Mouse (Mus musculus): ENCODE data around the gene Ap5z1. TPM values are rescaled to one million over a fixed set of nuclear protein-coding genes. Genes with fewer than 3 reads are reported as not detected.
A peak's percentile ranks its signal among the peaks of the same experiment; 100 is the strongest.

Ap5z1 gene
- polyA plus RNA-seq, 1 experiment from 2014 or later = 8.8 TPM

- no peaks in the 10 kb centered on the region for H3K27me3 ChIP-seq (ENCODE audit: control insufficient read depth, insufficient read depth, low read length)
- no peaks in the 10 kb centered on the region for H3K9me3 ChIP-seq (replicated peaks; ENCODE audit: control insufficient read depth, low read length)
- H3K27ac ChIP-seq (ENCODE audit: low read length) = peak overlapping the region; percentile 1; the same call in 1 of the 2 replicates
- peaks cover 3% of the 10 kb centered on the region; the same call in 1 of the 2 replicates for H3K4me1 ChIP-seq (ENCODE audit: control insufficient read depth, insufficient read depth, low read length)
- WGBS = 46% methylated on average over 10 of the region's 10 CpGs
- ATAC-seq (replicated peaks; ENCODE audit: extremely low read depth, insufficient read depth, low FRiP score) = no peak
- no peak overlapping the region for H3K4me3 ChIP-seq (ENCODE audit: low read length)
- no peak overlapping the region for H3K9ac ChIP-seq (ENCODE audit: low read length)
- H3K36me3 ChIP-seq (ENCODE audit: control insufficient read depth, insufficient read depth) = peaks cover 40% of the 10 kb centered on the region
- H3K4me2 ChIP-seq (ENCODE audit: low read depth, low read length) = no peak overlapping the region
Observed at GRCm38 (mm10) chr5:142457345-142457744, 6.4 kb upstream of the Ap5z1 start.

GRCm38 (mm10) chr5:142458791-142459557 is 4.8 kb upstream of the Ap5z1 start:
- Histone ChIP-seq H3K4me3 (ENCODE audit: low read length) (no peak overlapping the region), H3K36me3 (ENCODE audit: control insufficient read depth, insufficient read depth) (peaks cover 29% of the 10 kb centered on the region), H3K9me3 (replicated peaks; ENCODE audit: control insufficient read depth, low read length) (no peaks in the 10 kb centered on the region), H3K27me3 (ENCODE audit: control insufficient read depth, insufficient read depth, low read length) (no peaks in the 10 kb centered on the region), H3K4me2 (ENCODE audit: low read depth, low read length) (no peak overlapping the region), H3K9ac (ENCODE audit: low read length) (no peak overlapping the region), H3K27ac (ENCODE audit: low read length) (no peak overlapping the region), H3K4me1 (ENCODE audit: control insufficient read depth, insufficient read depth, low read length) (peaks cover 7% of the 10 kb centered on the region)
- WGBS = 87% methylated on average over 17 of the region's 17 CpGs
- ATAC-seq (replicated peaks; ENCODE audit: extremely low read depth, insufficient read depth, low FRiP score) = no peak

GRCm38 (mm10) chr5:142459834-142460233 is 3.9 kb upstream of the Ap5z1 start:
- Histone ChIP-seq H3K4me3 (ENCODE audit: low read length) (no peak overlapping the region), H3K9ac (ENCODE audit: low read length) (no peak overlapping the region), H3K27ac (ENCODE audit: low read length) (no peak overlapping the region), H3K9me3 (replicated peaks; ENCODE audit: control insufficient read depth, low read length) (no peaks in the 10 kb centered on the region), H3K4me1 (ENCODE audit: control insufficient read depth, insufficient read depth, low read length) (peaks cover 13% of the 10 kb centered on the region), H3K36me3 (ENCODE audit: control insufficient read depth, insufficient read depth) (peaks cover 22% of the 10 kb centered on the region), H3K27me3 (ENCODE audit: control insufficient read depth, insufficient read depth, low read length) (no peaks in the 10 kb centered on the region), H3K4me2 (ENCODE audit: low read depth, low read length) (no peak overlapping the region)
- WGBS = 76% methylated on average over 5 of the region's 5 CpGs
- ATAC-seq (replicated peaks; ENCODE audit: extremely low read depth, insufficient read depth, low FRiP score) = no peak

- no peak for ATAC-seq (replicated peaks; ENCODE audit: extremely low read depth, insufficient read depth, low FRiP score)
- H3K4me2 ChIP-seq (ENCODE audit: low read depth, low read length) = no peak overlapping the region
- no peaks in the 10 kb centered on the region for H3K9me3 ChIP-seq (replicated peaks; ENCODE audit: control insufficient read depth, low read length)
- H3K36me3 ChIP-seq (ENCODE audit: control insufficient read depth, insufficient read depth) = peaks cover 12% of the 10 kb centered on the region
- peaks cover 14% of the 10 kb centered on the region for H3K4me1 ChIP-seq (ENCODE audit: control insufficient read depth, insufficient read depth, low read length)
- no peak overlapping the region for H3K4me3 ChIP-seq (ENCODE audit: low read length)
- no peaks in the 10 kb centered on the region for H3K27me3 ChIP-seq (ENCODE audit: control insufficient read depth, insufficient read depth, low read length)
- no peak overlapping the region for H3K27ac ChIP-seq (ENCODE audit: low read length)
- WGBS = 96% methylated on average over 7 of the region's 7 CpGs
- no peak overlapping the region for H3K9ac ChIP-seq (ENCODE audit: low read length)
Observed at GRCm38 (mm10) chr5:142461942-142462640, 1.7 kb upstream of the Ap5z1 start.

- Histone ChIP-seq H3K4me2 (ENCODE audit: low read depth, low read length) (no peak overlapping the region), H3K9me3 (replicated peaks; ENCODE audit: control insufficient read depth, low read length) (no peaks in the 10 kb centered on the region), H3K27me3 (ENCODE audit: control insufficient read depth, insufficient read depth, low read length) (no peaks in the 10 kb centered on the region), H3K27ac (ENCODE audit: low read length) (no peak overlapping the region), H3K4me1 (ENCODE audit: control insufficient read depth, insufficient read depth, low read length) (peaks cover 12% of the 10 kb centered on the region), H3K4me3 (ENCODE audit: low read length) (no peak overlapping the region), H3K36me3 (ENCODE audit: control insufficient read depth, insufficient read depth) (peaks cover 11% of the 10 kb centered on the region), H3K9ac (ENCODE audit: low read length) (no peak overlapping the region)
- 91% methylated on average over 2 of the region's 2 CpGs for WGBS
- no peak for ATAC-seq (replicated peaks; ENCODE audit: extremely low read depth, insufficient read depth, low FRiP score)
Observed at GRCm38 (mm10) chr5:142462641-142462948, 1.1 kb upstream of the Ap5z1 start.

GRCm38 (mm10) chr5:142463011-142463410 is 733 bp upstream of the Ap5z1 start:
- WGBS = 80% methylated on average over 6 of the region's 6 CpGs
- peak overlapping the region; percentile 84 for H3K4me2 ChIP-seq (ENCODE audit: low read depth, low read length)
- no peaks in the 10 kb centered on the region for H3K9me3 ChIP-seq (replicated peaks; ENCODE audit: control insufficient read depth, low read length)
- peaks cover 7% of the 10 kb centered on the region for H3K36me3 ChIP-seq (ENCODE audit: control insufficient read depth, insufficient read depth)
- ATAC-seq (replicated peaks; ENCODE audit: extremely low read depth, insufficient read depth, low FRiP score) = no peak
- H3K9ac ChIP-seq (ENCODE audit: low read length) = peak overlapping the region; percentile 72
- H3K4me1 ChIP-seq (ENCODE audit: control insufficient read depth, insufficient read depth, low read length) = peaks cover 12% of the 10 kb centered on the region
- no peaks in the 10 kb centered on the region for H3K27me3 ChIP-seq (ENCODE audit: control insufficient read depth, insufficient read depth, low read length)
- peak overlapping the region; percentile 66 for H3K4me3 ChIP-seq (ENCODE audit: low read length)
- H3K27ac ChIP-seq (ENCODE audit: low read length) = peak overlapping the region; percentile 91

GRCm38 (mm10) chr5:142468375-142468774 is 4.6 kb downstream of the Ap5z1 start:
- peaks cover 17% of the 10 kb centered on the region for H3K36me3 ChIP-seq (ENCODE audit: control insufficient read depth, insufficient read depth)
- no peak overlapping the region for H3K4me2 ChIP-seq (ENCODE audit: low read depth, low read length)
- H3K27ac ChIP-seq (ENCODE audit: low read length) = no peak overlapping the region
- H3K4me1 ChIP-seq (ENCODE audit: control insufficient read depth, insufficient read depth, low read length) = peaks cover 9% of the 10 kb centered on the region
- no peak for ATAC-seq (replicated peaks; ENCODE audit: extremely low read depth, insufficient read depth, low FRiP score)
- no peak overlapping the region for H3K9ac ChIP-seq (ENCODE audit: low read length)
- WGBS = 91% methylated on average over 13 of the region's 13 CpGs
- no peaks in the 10 kb centered on the region for H3K9me3 ChIP-seq (replicated peaks; ENCODE audit: control insufficient read depth, low read length)
- H3K4me3 ChIP-seq (ENCODE audit: low read length) = no peak overlapping the region
- no peaks in the 10 kb centered on the region for H3K27me3 ChIP-seq (ENCODE audit: control insufficient read depth, insufficient read depth, low read length)

- WGBS = 86% methylated on average over 11 of the region's 11 CpGs
- Histone ChIP-seq H3K9ac (ENCODE audit: low read length) (no peak overlapping the region), H3K4me3 (ENCODE audit: low read length) (no peak overlapping the region), H3K27ac (ENCODE audit: low read length) (no peak overlapping the region), H3K9me3 (replicated peaks; ENCODE audit: control insufficient read depth, low read length) (no peaks in the 10 kb centered on the region), H3K36me3 (ENCODE audit: control insufficient read depth, insufficient read depth) (peaks cover 17% of the 10 kb centered on the region), H3K27me3 (ENCODE audit: control insufficient read depth, insufficient read depth, low read length) (no peaks in the 10 kb centered on the region), H3K4me1 (ENCODE audit: control insufficient read depth, insufficient read depth, low read length) (peaks cover 2% of the 10 kb centered on the region), H3K4me2 (ENCODE audit: low read depth, low read length) (no peak overlapping the region)
- ATAC-seq (replicated peaks; ENCODE audit: extremely low read depth, insufficient read depth, low FRiP score) = no peak
Observed at GRCm38 (mm10) chr5:142469796-142470195, 6.1 kb downstream of the Ap5z1 start.

GRCm38 (mm10) chr5:142473696-142474095 is 10.0 kb downstream of the Ap5z1 start:
- WGBS = 67% methylated on average over 10 of the region's 10 CpGs
- H3K36me3 ChIP-seq (ENCODE audit: control insufficient read depth, insufficient read depth) = peaks cover 15% of the 10 kb centered on the region
- H3K4me2 ChIP-seq (ENCODE audit: low read depth, low read length) = no peak overlapping the region
- ATAC-seq (replicated peaks; ENCODE audit: extremely low read depth, insufficient read depth, low FRiP score) = no peak
- no peak overlapping the region for H3K27ac ChIP-seq (ENCODE audit: low read length)
- no peak overlapping the region for H3K4me3 ChIP-seq (ENCODE audit: low read length)
- H3K4me1 ChIP-seq (ENCODE audit: control insufficient read depth, insufficient read depth, low read length) = peaks cover 3% of the 10 kb centered on the region; the same call in 1 of the 2 replicates
- no peaks in the 10 kb centered on the region for H3K9me3 ChIP-seq (replicated peaks; ENCODE audit: control insufficient read depth, low read length)
- H3K27me3 ChIP-seq (ENCODE audit: control insufficient read depth, insufficient read depth, low read length) = no peaks in the 10 kb centered on the region
- no peak overlapping the region for H3K9ac ChIP-seq (ENCODE audit: low read length)

Measured in heart, embryonic 16.5 days (tissue).